Mouse (Mus musculus) bone marrow, adult 2 months (tissue): ENCODE measurements around the gene Chit1.

Source experiments
- CTCF ChIP-seq: fragments of 200-500 bp; IDR thresholded peaks from 2 replicates; pipeline ENCODE4 v1.5.1; 2011; ENCODE audit warnings: low read length, control low read depth; ENCODE audit not compliant: control insufficient read depth, insufficient read depth
- POLR2A ChIP-seq: fragments of 200-500 bp; IDR thresholded peaks from 2 replicates; pipeline ENCODE4 v1.6.1; 2011; ENCODE audit warnings: low read depth, mild to moderate bottlenecking, control low read depth, low read length, borderline replicate concordance; ENCODE audit not compliant: control insufficient read depth

DNA sequence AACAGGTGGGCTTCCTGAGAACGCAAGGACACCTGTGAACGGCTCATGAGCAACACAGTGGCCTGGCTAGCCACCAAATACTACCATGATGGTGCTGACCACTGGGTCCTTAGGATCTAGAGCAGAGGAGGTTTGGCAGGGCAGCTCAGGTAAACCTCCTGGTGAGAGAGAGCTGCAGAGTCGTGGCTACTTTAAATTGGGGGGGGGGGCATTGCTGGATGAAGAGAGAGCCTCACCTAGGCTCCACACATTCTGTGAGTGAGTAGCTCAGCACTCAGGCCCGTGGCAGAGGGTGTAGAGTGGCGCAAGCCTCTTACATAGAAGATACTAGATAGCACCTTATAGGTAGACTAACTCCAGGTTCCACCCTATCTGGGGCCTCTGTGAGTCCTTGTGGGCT is 10.6 kb upstream of the Chit1 start:
- TF ChIP-seq CTCF, result no peak
- no peak for TF ChIP-seq POLR2A
